Mouse (Mus musculus) liver, adult 2 months (tissue): ENCODE data around the gene Mrpl34.

Source experiments
- CTCF ChIP-seq: fragments of 200-500 bp; IDR thresholded peaks from 2 replicates; pipeline ENCODE4 v1.5.1; 2011; ENCODE audit warnings: low read depth, low read length, control low read depth
- POLR2A ChIP-seq: fragments of 200-500 bp; IDR thresholded peaks from 2 replicates; pipeline ENCODE4 v1.6.1; 2011; ENCODE audit warnings: low read length, control low read depth; ENCODE audit not compliant: insufficient read depth; ENCODE audit errors: extremely low read depth

GRCm38 (mm10) chr8:71462786-71463185, 2.0 kb upstream of the Mrpl34 start:
- TF ChIP-seq CTCF (no peak), POLR2A (no peak)
